Mouse (Mus musculus) ovary, postnatal 36 days (tissue): ENCODE measurements around the gene Slco3a1.

Source experiments
- DNase-seq: peaks from one replicate; pipeline ENCODE4 v3.0.0; 2022; ENCODE audit warnings: low spot score, mixed read lengths

Gene Slco3a1

DNA sequence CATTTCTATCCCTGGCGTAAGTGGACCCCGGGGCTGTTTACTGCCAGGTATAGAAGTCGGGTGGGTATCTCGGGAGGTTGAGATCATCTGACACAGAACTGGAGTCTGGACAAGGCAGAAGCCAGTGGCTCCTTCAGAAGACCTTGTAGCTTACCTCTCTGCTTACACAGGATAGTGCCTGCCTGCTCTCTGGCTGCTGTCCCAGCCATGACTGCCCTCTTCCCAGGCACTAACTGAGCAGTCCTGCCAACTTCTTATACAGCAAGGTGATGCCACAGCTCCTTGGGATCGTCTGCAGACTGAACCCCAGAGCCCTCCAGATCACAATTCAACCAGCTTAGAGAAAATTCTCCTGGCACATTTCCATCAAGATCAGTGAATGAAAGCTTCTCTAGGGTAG is 26.4 kb downstream of the Slco3a1 start:
- no peak for DNase-seq

- DNase-seq: no peak
These were observed 26.9 kb downstream of the Slco3a1 start for GRCm38 (mm10) chr7:74527689-74528088.

GRCm38 (mm10) chr7:74526030-74526429 is 28.6 kb downstream of the Slco3a1 start:
- no peak for DNase-seq

GRCm38 (mm10) chr7:74525586-74525985 is 29.0 kb downstream of the Slco3a1 start:
- DNase-seq: no peak

DNA sequence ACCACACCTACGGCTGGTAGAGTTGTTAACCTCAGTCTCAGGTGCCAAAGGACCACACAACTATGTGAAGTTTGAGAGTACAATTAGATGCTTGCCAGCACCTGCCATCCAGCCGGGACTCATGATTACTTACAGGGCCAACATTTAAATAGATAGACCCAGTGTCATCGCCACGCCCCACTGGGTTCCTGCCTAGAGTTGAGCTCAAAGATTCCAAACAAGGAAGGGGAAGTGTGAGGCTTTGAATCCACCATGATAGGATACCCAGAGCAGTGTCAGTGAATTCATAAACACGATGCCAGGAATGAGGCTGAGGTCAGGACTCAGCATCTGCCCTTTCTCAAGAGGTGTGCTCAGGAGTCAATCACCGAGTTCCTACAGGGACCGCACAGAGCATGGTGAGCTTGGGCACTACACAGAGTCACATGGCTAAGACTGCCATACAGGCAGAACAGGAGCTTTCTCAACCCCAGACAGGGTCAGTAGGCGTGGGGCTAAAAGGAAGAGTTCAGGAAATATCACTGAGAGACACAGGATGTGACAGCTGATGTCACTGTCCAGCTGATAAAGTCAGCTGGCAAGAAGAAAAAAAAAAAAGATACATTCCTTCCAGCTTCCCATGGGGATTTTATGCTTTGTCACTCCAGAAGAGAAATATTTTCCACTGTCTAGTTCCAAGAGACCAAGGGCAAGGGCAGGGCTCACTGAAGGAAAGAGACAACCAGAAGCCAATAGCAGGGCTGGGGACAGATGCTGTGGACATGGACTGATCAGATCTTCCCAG is 30.2 kb downstream of the Slco3a1 start:
- no peak for DNase-seq

GRCm38 (mm10) chr7:74523086-74523485 is 31.5 kb downstream of the Slco3a1 start:
- DNase-seq: no peak

DNA sequence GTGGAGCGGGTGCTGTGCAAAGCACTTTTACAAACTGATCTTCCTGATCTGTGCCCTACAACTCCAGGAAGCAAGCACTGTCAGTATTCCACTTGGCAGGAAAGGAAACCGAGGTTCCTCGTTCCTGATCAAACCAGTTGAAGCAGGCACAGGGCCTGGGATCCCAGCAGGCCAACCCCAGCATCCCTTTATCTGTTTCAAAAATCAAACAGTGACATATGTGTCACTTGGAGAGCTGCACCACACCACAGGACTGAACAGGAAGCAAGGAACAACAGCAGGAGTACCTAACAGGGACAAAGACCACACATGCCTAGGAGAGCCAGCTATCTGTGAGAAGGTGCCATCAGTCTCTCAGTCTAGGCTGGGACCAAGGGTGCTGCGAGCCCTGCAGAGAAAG is 32.3 kb downstream of the Slco3a1 start:
- no peak for DNase-seq

DNA sequence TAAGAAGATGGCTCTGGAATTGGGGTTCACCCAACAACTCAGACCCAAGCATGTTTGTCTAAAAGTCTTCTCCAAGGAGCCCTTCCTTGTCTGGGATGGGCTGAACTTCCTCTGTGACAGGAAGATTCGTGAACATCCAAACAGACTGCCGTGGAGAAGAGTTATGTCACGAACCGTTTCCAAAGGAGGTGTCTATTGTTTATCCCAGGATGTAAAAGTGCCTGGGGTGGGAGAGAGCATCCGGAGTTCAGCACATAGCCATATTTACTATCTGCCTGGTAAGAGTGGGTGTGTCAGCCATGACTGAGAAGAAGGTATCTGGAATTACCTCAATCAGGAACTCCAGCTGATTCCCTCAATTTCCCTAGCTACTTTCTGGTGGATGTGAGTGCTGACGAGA is 35.2 kb downstream of the Slco3a1 start:
- DNase-seq: no peak

DNA sequence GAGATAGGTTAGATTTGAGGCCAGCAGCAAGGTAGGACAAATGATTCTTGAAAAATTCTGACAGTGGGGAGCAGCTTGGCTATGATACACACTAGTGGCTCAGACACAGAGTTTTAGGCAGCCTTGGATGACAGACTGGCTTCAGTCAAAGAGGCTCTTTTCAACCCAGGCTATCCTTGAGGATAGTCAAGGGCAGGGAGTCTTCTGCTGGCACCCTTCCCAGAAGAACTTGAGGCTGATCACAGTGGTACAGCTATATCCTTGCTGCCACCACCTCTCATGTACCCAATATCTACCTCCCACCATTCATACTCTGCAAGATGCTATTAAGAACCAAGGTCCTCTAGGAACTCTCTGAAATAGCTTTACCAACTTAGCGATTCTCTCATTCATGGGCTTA is 35.8 kb downstream of the Slco3a1 start:
- peak; percentile 44 for DNase-seq

DNA sequence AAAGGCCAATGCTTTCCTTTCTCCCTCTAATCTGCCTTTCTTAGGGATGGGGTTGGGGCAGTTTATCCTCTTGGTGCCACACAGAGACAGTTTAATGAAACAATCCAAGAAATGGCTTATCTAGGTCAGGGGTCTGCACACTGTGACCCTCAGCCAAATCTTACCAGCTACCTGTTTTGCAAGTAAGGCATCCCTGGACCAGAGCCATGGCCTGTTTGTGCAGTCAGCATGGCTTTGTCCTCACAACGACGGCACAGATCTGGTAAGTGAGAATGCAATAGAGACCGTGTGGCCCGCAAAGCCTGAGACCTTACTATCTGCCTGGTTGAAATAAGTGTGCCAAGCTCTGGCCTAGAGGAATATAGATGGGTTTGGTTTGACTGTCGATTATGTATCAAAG is 36.3 kb downstream of the Slco3a1 start:
- no peak for DNase-seq

GRCm38 (mm10) chr7:74510676-74511075 is 43.9 kb downstream of the Slco3a1 start:
- no peak for DNase-seq

DNA sequence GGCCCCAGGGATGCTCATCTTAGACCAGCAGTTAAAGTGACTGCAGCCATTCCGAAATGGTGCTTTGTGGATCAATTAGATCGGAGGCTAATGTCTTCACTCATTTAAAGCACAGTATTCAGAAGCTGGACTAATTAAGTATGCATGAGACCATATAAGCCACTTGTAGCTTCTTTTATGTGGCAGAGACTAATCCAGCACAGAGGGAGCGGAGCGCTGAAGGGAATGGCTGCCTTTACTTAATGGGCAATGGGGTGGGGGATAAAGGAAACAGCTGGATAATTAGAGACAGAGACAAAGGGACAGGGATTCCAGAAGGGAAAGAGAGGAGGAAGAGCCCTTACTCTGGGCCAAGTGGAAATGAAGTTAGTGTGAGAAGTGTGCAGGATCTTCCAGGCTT is 46.4 kb downstream of the Slco3a1 start:
- no peak for DNase-seq

DNA sequence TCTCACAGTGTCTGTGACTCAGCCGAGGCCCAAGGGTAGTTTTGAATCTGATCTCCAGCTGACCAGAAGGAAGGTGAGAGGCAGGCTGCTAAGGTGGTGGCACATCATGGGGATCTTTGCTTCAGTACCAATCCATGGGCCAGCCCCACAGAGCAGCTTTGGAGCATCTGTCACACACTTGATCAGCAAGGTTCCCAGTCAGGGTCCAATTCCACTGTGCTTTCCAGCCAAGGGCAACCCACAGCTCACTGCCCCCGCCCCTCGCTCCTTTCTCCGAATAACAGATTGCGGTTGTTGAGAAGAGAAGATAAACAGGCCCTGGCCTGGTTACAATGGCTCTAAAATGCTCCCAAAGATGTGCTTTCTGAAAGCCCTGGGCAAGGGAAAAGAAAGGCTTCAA is 47.7 kb downstream of the Slco3a1 start:
- peak; percentile 29 for DNase-seq

DNA sequence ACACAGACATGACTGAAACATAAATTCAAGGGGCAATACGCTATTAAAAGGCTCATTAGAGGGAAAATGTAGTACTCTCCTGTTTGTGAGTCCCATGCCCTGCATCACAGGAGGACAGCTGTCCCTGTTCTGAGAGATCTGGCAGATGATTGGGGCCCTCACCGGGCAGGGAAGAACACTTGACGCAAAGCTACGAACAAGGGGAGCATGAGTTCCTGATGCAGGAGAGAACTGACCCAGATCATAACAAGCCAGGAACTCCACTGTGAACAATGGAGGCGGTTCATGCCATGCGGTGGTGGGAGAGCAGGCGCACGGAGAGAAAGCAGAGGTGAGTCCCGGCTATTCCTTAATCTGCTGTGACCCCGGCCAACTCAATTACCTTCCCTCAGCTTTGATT is 48.9 kb downstream of the Slco3a1 start:
- DNase-seq: no peak

- DNase-seq: no peak
These were observed 53.4 kb downstream of the Slco3a1 start for GRCm38 (mm10) chr7:74501187-74501586.

GRCm38 (mm10) chr7:74499470-74499869 is 55.1 kb downstream of the Slco3a1 start:
- no peak for DNase-seq

DNA sequence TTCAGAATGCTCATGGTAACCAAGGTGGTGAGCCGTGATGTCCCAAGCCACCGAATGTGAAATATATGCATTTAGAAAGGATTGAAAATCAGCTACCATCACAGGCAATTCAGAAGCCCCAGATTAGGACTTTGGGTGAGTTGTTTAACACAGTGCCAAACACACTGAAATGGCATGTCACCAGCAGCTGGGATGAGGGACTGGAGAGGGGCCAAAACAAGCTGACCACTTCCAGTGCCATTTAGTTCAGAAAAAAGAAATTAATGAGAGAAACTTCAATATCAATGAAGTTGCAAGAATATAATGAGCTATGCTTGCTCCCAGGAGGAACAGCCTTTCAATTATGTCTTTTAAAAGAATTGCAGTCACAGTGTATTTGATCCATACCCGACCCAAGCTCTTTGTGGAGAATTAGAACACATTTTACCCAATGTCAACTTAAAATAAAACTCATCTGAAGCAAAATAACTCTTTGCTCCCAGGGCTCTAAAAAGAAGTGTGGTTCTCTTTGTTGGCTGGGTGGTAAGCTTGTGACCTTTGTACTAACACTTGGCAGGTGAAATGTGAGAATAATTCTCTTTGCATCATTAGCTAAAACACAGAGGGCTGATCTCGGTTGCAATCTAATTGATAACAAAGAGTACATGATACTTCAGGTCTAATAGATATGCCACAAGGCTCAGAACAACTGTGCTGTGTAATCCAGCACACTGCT is 56.2 kb downstream of the Slco3a1 start:
- no peak for DNase-seq

DNA sequence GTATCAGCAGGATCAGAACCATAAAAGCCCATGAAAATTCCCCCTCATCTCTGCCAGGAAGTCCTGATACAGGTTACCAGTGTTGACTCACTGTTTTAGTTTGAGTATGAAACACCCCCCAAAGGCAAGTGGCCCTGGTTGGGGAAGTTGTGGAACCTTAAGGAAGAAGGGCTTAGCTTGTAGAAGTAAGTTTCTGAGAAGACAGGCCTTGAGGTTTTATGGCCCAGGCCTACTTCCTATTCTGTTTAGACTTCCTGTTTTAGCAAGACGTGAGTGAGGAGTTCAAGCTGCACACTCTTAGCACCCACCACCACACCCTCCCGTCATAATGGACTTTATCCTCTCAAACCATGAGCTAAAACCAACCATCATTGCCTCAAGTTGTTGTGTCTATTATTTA is 57.4 kb downstream of the Slco3a1 start:
- no peak for DNase-seq

DNA sequence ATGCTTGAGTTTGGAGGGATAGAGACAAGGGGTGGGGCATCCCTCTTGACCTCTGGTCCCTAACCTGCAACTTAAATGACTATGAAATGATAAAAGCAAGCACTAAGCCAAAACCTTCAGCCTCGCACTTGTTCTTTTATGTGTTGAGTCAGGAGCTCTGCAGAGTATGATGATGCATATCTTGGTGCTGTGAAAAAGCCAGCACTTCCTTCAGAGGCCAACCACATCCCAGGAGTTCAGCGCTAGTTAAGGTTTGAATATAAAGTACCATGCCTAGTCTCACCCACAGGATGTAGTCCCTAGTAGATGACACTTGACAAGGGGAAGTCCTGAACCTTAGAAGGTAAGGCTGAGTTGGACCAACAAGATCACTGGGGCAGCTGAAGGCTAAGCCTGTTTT is 59.1 kb downstream of the Slco3a1 start:
- DNase-seq: no peak

DNA sequence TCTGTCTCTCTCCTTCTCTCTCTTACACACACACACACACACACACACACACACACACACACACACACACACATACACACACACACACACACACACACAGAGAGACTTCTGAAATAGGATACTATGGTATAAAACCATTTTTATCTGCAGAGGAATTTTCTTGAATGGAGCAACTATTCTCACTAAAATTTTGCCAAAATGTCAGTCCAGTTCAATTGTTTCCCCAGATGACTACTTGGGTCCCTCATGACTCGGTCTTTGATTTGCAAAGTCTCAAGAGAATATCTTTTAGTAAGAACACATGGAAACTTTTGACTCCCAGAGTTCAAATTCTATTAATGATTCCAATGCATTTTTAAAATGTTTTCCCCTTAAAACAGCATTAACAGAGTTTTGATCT is 60.8 kb downstream of the Slco3a1 start:
- no peak for DNase-seq

- no peak for DNase-seq
These were observed 62.8 kb downstream of the Slco3a1 start for GRCm38 (mm10) chr7:74491683-74492355.

DNA sequence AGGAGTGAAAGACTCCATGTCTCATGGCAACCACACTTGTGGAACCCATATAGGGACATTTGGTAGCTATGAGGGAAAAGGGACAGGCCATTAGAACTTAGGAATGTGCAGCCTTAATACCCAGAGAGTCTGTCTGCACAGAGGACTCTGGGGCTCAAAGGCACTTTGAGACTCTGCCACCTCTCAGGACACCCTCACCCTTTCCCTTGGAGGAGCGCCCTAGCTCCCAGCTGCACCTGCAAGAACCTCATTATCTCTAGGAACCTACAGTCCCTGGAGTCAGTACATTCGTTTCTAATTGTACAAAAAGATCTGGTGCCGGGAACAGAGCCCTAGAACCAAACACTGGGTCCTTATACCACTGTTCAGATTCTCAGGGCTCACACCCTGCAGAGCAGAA is 66.4 kb downstream of the Slco3a1 start:
- no peak for DNase-seq

GRCm38 (mm10) chr7:74487727-74488126 is 66.9 kb downstream of the Slco3a1 start:
- no peak for DNase-seq
